Mouse (Mus musculus): ENCODE data around the gene Itgb4.
A peak's percentile ranks its signal among the peaks of the same experiment; 100 is the strongest.

The Itgb4 gene

GRCm38 (mm10) chr11:115974309-115975082, at the start of gene Itgb4:
Itgb4 (plus strand) TSS chr11:115974709.
- peak; percentile 84 for DNase-seq

GRCm38 (mm10) chr11:115929031-115929430, 45.5 kb upstream of the Itgb4 start:
- no peak for DNase-seq

- DNase-seq = no peak
These were observed 44.7 kb upstream of the Itgb4 start for GRCm38 (mm10) chr11:115929818-115930217.

GRCm38 (mm10) chr11:115931235-115931634, 43.3 kb upstream of the Itgb4 start:
- no peak for DNase-seq

GRCm38 (mm10) chr11:115933108-115933746, 41.3 kb upstream of the Itgb4 start, which contains the start of the genes Sap30bp and Recql5:
Sap30bp (plus strand) TSS chr11:115933282.
Recql5 (minus strand) TSS chr11:115933477.
- DNase-seq = peak; percentile 97

- no peak for DNase-seq
These were observed 40.8 kb upstream of the Itgb4 start for GRCm38 (mm10) chr11:115933747-115934110.

GRCm38 (mm10) chr11:115939690-115940329, 34.7 kb upstream of the Itgb4 start:
- peak; percentile 68 for DNase-seq

- DNase-seq = no peak
These were observed 32.5 kb upstream of the Itgb4 start for GRCm38 (mm10) chr11:115941980-115942379.

- DNase-seq = no peak
These were observed 29.3 kb upstream of the Itgb4 start for GRCm38 (mm10) chr11:115945247-115945646.

- no peak for DNase-seq
These were observed 28.2 kb upstream of the Itgb4 start for GRCm38 (mm10) chr11:115946221-115946828.

GRCm38 (mm10) chr11:115948316-115948715, 26.2 kb upstream of the Itgb4 start:
- DNase-seq = no peak

GRCm38 (mm10) chr11:115950719-115951118, 23.8 kb upstream of the Itgb4 start:
- no peak for DNase-seq

- no peak for DNase-seq
These were observed 19.8 kb upstream of the Itgb4 start for GRCm38 (mm10) chr11:115954712-115955111.

GRCm38 (mm10) chr11:115955195-115955858, 19.2 kb upstream of the Itgb4 start:
- DNase-seq = no peak

GRCm38 (mm10) chr11:115956453-115956852, 18.1 kb upstream of the Itgb4 start:
- DNase-seq = no peak

GRCm38 (mm10) chr11:115957971-115958370, 16.5 kb upstream of the Itgb4 start:
- DNase-seq = no peak

- DNase-seq = no peak
These were observed 15.5 kb upstream of the Itgb4 start for GRCm38 (mm10) chr11:115959018-115959417.

GRCm38 (mm10) chr11:115962651-115963412, 11.7 kb upstream of the Itgb4 start:
- no peak for DNase-seq

GRCm38 (mm10) chr11:115964977-115965604, 9.4 kb upstream of the Itgb4 start:
- no peak for DNase-seq

GRCm38 (mm10) chr11:115968731-115969405, 5.6 kb upstream of the Itgb4 start:
- no peak for DNase-seq
